ENCODE assay signal across 47 mouse cellular contexts in genomic region chr7:140754556-140754955, GRCm38 (mm10). TPM values are rescaled to one million over a fixed set of nuclear protein-coding genes. Genes with fewer than 3 reads are reported as not detected.
"Had no signal": no experiment of that assay in that cellular context is flagged by ENCODE, and none has a peak within 500 bp of the region (broad histone marks: within the 10 kb centered on the region; RNA-seq: fewer than 3 reads in every experiment).

No protein-coding gene starts in this region.

- H3K27ac ChIP-seq: left cerebral cortex, adult 2 months; limb, embryonic 10.5 days; limb, embryonic 12.5 days; limb, embryonic 13.5 days; limb, embryonic 15.5 days; liver, embryonic 13.5 days; liver, embryonic 14.5 days; liver, embryonic 15.5 days; lung, embryonic 15.5 days; macrophage; midbrain, embryonic 10.5 days; midbrain, embryonic 12.5 days; midbrain, embryonic 13.5 days; midbrain, embryonic 15.5 days; neural tube, embryonic 12.5 days had no signal

- H3K27me3 ChIP-seq: limb, embryonic 12.5 days; limb, embryonic 13.5 days; limb, embryonic 15.5 days; liver, embryonic 13.5 days; liver, embryonic 15.5 days; lung, embryonic 15.5 days; midbrain, embryonic 12.5 days; midbrain, embryonic 13.5 days; midbrain, embryonic 15.5 days; neural tube, embryonic 12.5 days had no signal

- H3K4me3 ChIP-seq: left cerebral cortex, adult 2 months; limb, embryonic 10.5 days; limb, embryonic 12.5 days; limb, embryonic 13.5 days; limb, embryonic 15.5 days; liver, embryonic 13.5 days; liver, embryonic 15.5 days; lung, embryonic 15.5 days; megakaryocyte, embryonic 14.5 days; midbrain, embryonic 10.5 days; midbrain, embryonic 12.5 days; midbrain, embryonic 13.5 days; midbrain, embryonic 15.5 days; myocyte; neural tube, embryonic 12.5 days had no signal

- H3K4me1 ChIP-seq: limb, embryonic 10.5 days; limb, embryonic 12.5 days; limb, embryonic 13.5 days; limb, embryonic 15.5 days; liver, embryonic 13.5 days; liver, embryonic 15.5 days; lung, embryonic 15.5 days; megakaryocyte, embryonic 14.5 days; midbrain, embryonic 10.5 days; midbrain, embryonic 12.5 days; midbrain, embryonic 13.5 days; midbrain, embryonic 15.5 days; neural tube, embryonic 12.5 days had no signal

- ATAC-seq: liver, postnatal 0 days; midbrain, embryonic 13.5 days; midbrain, embryonic 15.5 days; midbrain, embryonic 16.5 days had no signal

- H3K9me3 ChIP-seq: limb, embryonic 10.5 days; limb, embryonic 12.5 days; limb, embryonic 15.5 days; liver, embryonic 13.5 days; liver, embryonic 15.5 days; lung, embryonic 15.5 days; midbrain, embryonic 10.5 days; midbrain, embryonic 13.5 days; midbrain, embryonic 15.5 days had no signal

- DNase-seq: left cerebral cortex, postnatal 4 days; liver; liver, embryonic 13.5 days; liver, postnatal 0 days; lung, adult 18-20 months; lung, adult 2 months; lung, embryonic 14.5 days; lung, postnatal 10 days; lung, postnatal 14 days; lung, postnatal 36 days; lung, postnatal 4 days; midbrain, embryonic 14.5 days had no signal

- H3K9ac ChIP-seq: limb, embryonic 12.5 days; limb, embryonic 13.5 days; limb, embryonic 15.5 days; liver, embryonic 13.5 days; liver, embryonic 14.5 days; liver, embryonic 15.5 days; liver, postnatal 0 days; lung, embryonic 14.5 days; lung, embryonic 15.5 days; midbrain, embryonic 12.5 days; midbrain, embryonic 13.5 days; midbrain, embryonic 15.5 days; neural tube, embryonic 12.5 days had no signal

- H3K36me3 ChIP-seq: limb, embryonic 10.5 days; limb, embryonic 12.5 days; limb, embryonic 13.5 days; limb, embryonic 15.5 days; liver, embryonic 13.5 days; liver, embryonic 15.5 days; lung, embryonic 15.5 days; midbrain, embryonic 10.5 days; midbrain, embryonic 12.5 days; midbrain, embryonic 13.5 days; midbrain, embryonic 15.5 days; neural tube, embryonic 12.5 days had no signal

- H3K4me2 ChIP-seq: limb, embryonic 12.5 days; limb, embryonic 13.5 days; limb, embryonic 15.5 days; liver, embryonic 11.5 days; liver, embryonic 13.5 days; liver, embryonic 15.5 days; lung, embryonic 14.5 days; lung, embryonic 15.5 days; midbrain, embryonic 11.5 days; midbrain, embryonic 12.5 days; midbrain, embryonic 13.5 days; midbrain, embryonic 15.5 days; neural tube, embryonic 12.5 days had no signal

RNA-seq across cellular contexts. Expression of gene Cyp2e1, which starts 9.0 kb away (rescaled TPM):
- total RNA-seq: left cerebral cortex, adult 2 months; left cerebral cortex, postnatal 10 days; left cerebral cortex, postnatal 14 days; left cerebral cortex, postnatal 25 days; left cerebral cortex, postnatal 36 days; left cerebral cortex, postnatal 4 days; megakaryocyte progenitor cell, adult 5-6 weeks; megakaryocyte, adult 5-6 weeks; megakaryocyte-erythroid progenitor cell, adult 5-6 weeks; midbrain, postnatal 0 days; monocyte, adult 5-6 weeks had no signal
- polyA plus RNA-seq: limb, embryonic 11.5 days; limb, embryonic 12.5 days; limb, embryonic 13.5 days; limb, embryonic 15.5 days; liver, embryonic 11.5 days; lung, embryonic 14.5 days; macrophage; midbrain, embryonic 10.5 days; midbrain, embryonic 11.5 days; midbrain, embryonic 12.5 days; midbrain, embryonic 13.5 days; midbrain, embryonic 14.5 days; midbrain, embryonic 15.5 days; midbrain, embryonic 16.5 days; midbrain, postnatal 0 days; myocyte; neural tube, embryonic 11.5 days; neural tube, embryonic 12.5 days had no signal

RNA-seq across cellular contexts. Expression of gene Syce1, which starts 33.1 kb away (rescaled TPM):
- total RNA-seq: left cerebral cortex, postnatal 25 days; megakaryocyte-erythroid progenitor cell, adult 5-6 weeks; monocyte, adult 5-6 weeks had no signal
- polyA plus RNA-seq: liver, embryonic 11.5 days; liver, postnatal 0 days; lung, embryonic 14.5 days; midbrain, embryonic 10.5 days; myocyte; neural tube, embryonic 11.5 days had no signal

RNA-seq across cellular contexts. Expression of gene Olfr541, which starts 57.5 kb away (rescaled TPM):
- total RNA-seq: left cerebral cortex, adult 18-20 months; left cerebral cortex, adult 2 months; left cerebral cortex, adult 8-10 months; left cerebral cortex, postnatal 10 days; left cerebral cortex, postnatal 14 days; left cerebral cortex, postnatal 25 days; left cerebral cortex, postnatal 36 days; left cerebral cortex, postnatal 4 days; megakaryocyte progenitor cell, adult 5-6 weeks; megakaryocyte, adult 5-6 weeks; megakaryocyte-erythroid progenitor cell, adult 5-6 weeks; midbrain, postnatal 0 days; monocyte, adult 5-6 weeks had no signal
- polyA plus RNA-seq: limb, embryonic 10.5 days; limb, embryonic 11.5 days; limb, embryonic 12.5 days; limb, embryonic 13.5 days; limb, embryonic 14.5 days; limb, embryonic 15.5 days; liver, embryonic 11.5 days; liver, embryonic 13.5 days; liver, embryonic 14.5 days; liver, embryonic 15.5 days; liver, embryonic 16.5 days; liver, postnatal 0 days; lung, adult 2 months; lung, embryonic 14.5 days; lung, embryonic 15.5 days; lung, embryonic 16.5 days; macrophage; midbrain, embryonic 10.5 days; midbrain, embryonic 11.5 days; midbrain, embryonic 12.5 days; midbrain, embryonic 13.5 days; midbrain, embryonic 14.5 days; midbrain, embryonic 15.5 days; midbrain, embryonic 16.5 days; midbrain, postnatal 0 days; myocyte; neural tube, embryonic 11.5 days; neural tube, embryonic 12.5 days had no signal
